Mouse (Mus musculus): ENCODE data around the gene Prdm11. TPM values are rescaled to one million over a fixed set of nuclear protein-coding genes. Genes with fewer than 3 reads are reported as not detected.

Gene Prdm11
- polyA plus RNA-seq, 1 experiment = 4.3 TPM

GRCm38 (mm10) chr2:93083317-93083716 lies 37.4 kb upstream of the Prdm11 start:
- H3K4me1 ChIP-seq (ENCODE audit: control insufficient read depth, insufficient read depth, low read length) = no peaks in the 10 kb centered on the region
- H3K4me3 ChIP-seq (ENCODE audit: control insufficient read depth, low read depth, low read length) = no peak overlapping the region
- H3K27ac ChIP-seq (ENCODE audit: control insufficient read depth, insufficient read depth, low read depth, low read length) = no peak overlapping the region
- no peaks in the 10 kb centered on the region for H3K36me3 ChIP-seq (ENCODE audit: control insufficient read depth, insufficient read depth, low read length)
- H3K27me3 ChIP-seq (ENCODE audit: control insufficient read depth, insufficient read depth, low read length) = no peaks in the 10 kb centered on the region
- TF ChIP-seq CTCF (IDR thresholded peaks at IDR 0.05; ENCODE audit: control insufficient read depth, insufficient read depth, insufficient replicate concordance, low read depth, low read length) (no peak), POLR2A (IDR thresholded peaks at IDR 0.05; ENCODE audit: control insufficient read depth, low read depth, low read length) (no peak)

DNA sequence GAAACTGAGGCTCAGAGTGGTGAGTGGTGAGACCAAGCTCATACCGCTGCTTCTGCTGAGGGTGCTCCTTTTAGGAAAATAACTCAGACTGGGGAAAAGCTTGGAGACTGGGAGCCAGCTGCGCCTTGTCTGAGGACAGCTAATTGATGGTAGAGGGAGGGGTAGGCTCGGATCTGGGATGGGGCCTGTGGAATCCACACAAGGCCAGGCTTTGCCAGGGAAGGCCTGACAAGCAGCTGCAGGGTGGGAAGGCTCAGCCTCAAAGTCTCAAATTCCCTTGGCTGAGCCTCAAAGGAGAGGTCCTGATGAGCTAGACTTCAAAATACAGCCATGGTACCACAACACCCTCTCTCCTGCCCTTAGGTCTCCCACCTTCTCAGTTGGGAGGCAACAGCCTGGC lies 36.9 kb upstream of the Prdm11 start:
- Histone ChIP-seq H3K36me3 (ENCODE audit: control insufficient read depth, insufficient read depth, low read length) (no peaks in the 10 kb centered on the region), H3K27me3 (ENCODE audit: control insufficient read depth, insufficient read depth, low read length) (no peaks in the 10 kb centered on the region), H3K4me3 (ENCODE audit: control insufficient read depth, low read depth, low read length) (no peak overlapping the region), H3K4me1 (ENCODE audit: control insufficient read depth, insufficient read depth, low read length) (no peaks in the 10 kb centered on the region), H3K27ac (ENCODE audit: control insufficient read depth, insufficient read depth, low read depth, low read length) (no peak overlapping the region)
- TF ChIP-seq POLR2A (IDR thresholded peaks at IDR 0.05; ENCODE audit: control insufficient read depth, low read depth, low read length) = no peak
- TF ChIP-seq CTCF (IDR thresholded peaks at IDR 0.05; ENCODE audit: control insufficient read depth, insufficient read depth, insufficient replicate concordance, low read depth, low read length) = no peak

- H3K36me3 ChIP-seq (ENCODE audit: control insufficient read depth, insufficient read depth, low read length) = no peaks in the 10 kb centered on the region
- no peak overlapping the region for H3K27ac ChIP-seq (ENCODE audit: control insufficient read depth, insufficient read depth, low read depth, low read length)
- no peak overlapping the region for H3K4me3 ChIP-seq (ENCODE audit: control insufficient read depth, low read depth, low read length)
- H3K4me1 ChIP-seq (ENCODE audit: control insufficient read depth, insufficient read depth, low read length) = no peaks in the 10 kb centered on the region
- no peaks in the 10 kb centered on the region for H3K27me3 ChIP-seq (ENCODE audit: control insufficient read depth, insufficient read depth, low read length)
- TF ChIP-seq POLR2A (IDR thresholded peaks at IDR 0.05; ENCODE audit: control insufficient read depth, low read depth, low read length) = no peak
- TF ChIP-seq CTCF (IDR thresholded peaks at IDR 0.05; ENCODE audit: control insufficient read depth, insufficient read depth, insufficient replicate concordance, low read depth, low read length) = no peak
Measured at GRCm38 (mm10) chr2:93080871-93081608, 35.1 kb upstream of the Prdm11 start.

GRCm38 (mm10) chr2:93079394-93079793 lies 33.4 kb upstream of the Prdm11 start:
- no peak overlapping the region for H3K4me3 ChIP-seq (ENCODE audit: control insufficient read depth, low read depth, low read length)
- no peaks in the 10 kb centered on the region for H3K4me1 ChIP-seq (ENCODE audit: control insufficient read depth, insufficient read depth, low read length)
- no peak for TF ChIP-seq POLR2A (IDR thresholded peaks at IDR 0.05; ENCODE audit: control insufficient read depth, low read depth, low read length)
- TF ChIP-seq CTCF (IDR thresholded peaks at IDR 0.05; ENCODE audit: control insufficient read depth, insufficient read depth, insufficient replicate concordance, low read depth, low read length) = no peak
- H3K36me3 ChIP-seq (ENCODE audit: control insufficient read depth, insufficient read depth, low read length) = no peaks in the 10 kb centered on the region
- H3K27me3 ChIP-seq (ENCODE audit: control insufficient read depth, insufficient read depth, low read length) = no peaks in the 10 kb centered on the region
- no peak overlapping the region for H3K27ac ChIP-seq (ENCODE audit: control insufficient read depth, insufficient read depth, low read depth, low read length)

GRCm38 (mm10) chr2:93076578-93076955 lies 30.6 kb upstream of the Prdm11 start:
- no peak overlapping the region for H3K27ac ChIP-seq (ENCODE audit: control insufficient read depth, insufficient read depth, low read depth, low read length)
- H3K4me1 ChIP-seq (ENCODE audit: control insufficient read depth, insufficient read depth, low read length) = no peaks in the 10 kb centered on the region

DNA sequence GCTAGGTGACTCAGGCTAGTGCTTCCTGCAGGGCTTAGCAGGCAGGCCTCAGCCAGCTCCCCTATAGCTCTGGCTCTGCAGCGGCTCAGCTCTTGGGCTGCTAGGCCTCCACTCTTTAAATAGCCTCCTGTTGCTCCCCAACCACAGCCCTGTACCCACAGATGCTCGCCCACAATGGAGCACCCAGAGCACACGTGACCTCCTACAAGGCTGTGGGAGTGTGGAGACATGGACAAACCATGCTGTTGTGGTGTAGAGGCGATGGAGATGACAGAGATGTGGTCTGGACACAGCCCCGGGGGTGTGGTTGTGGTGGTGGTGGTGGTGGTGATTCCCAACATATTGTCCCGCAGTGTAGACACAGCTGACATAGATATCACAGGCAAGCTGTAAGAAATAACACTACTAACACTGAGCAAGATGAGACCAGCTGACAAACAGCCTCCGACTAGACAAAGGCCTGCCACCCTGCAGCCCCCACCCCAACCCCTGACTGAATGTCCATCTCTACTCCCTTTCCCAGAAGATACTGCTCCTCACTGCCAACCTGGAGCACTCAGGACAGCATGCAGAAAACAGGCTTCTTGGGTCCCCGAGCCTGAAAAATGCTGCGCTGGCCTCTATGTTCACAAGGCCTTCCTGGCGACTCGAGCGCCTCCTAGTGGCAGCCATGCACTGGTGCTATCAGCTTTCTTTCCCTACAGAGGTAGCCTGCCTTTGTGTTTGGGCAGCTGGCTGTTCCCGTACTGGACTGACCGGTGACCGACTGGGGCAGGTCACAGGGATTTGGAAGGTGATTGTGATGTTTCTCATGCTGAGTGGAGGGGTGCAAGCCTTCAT lies 30.0 kb upstream of the Prdm11 start:
- no peaks in the 10 kb centered on the region for H3K27me3 ChIP-seq (ENCODE audit: control insufficient read depth, insufficient read depth, low read length)
- TF ChIP-seq POLR2A (IDR thresholded peaks at IDR 0.05; ENCODE audit: control insufficient read depth, low read depth, low read length) (no peak), CTCF (IDR thresholded peaks at IDR 0.05; ENCODE audit: control insufficient read depth, insufficient read depth, insufficient replicate concordance, low read depth, low read length) (peak; percentile 89)
- H3K4me1 ChIP-seq (ENCODE audit: control insufficient read depth, insufficient read depth, low read length) = no peaks in the 10 kb centered on the region
- H3K4me3 ChIP-seq (ENCODE audit: control insufficient read depth, low read depth, low read length) = no peak overlapping the region
- H3K27ac ChIP-seq (ENCODE audit: control insufficient read depth, insufficient read depth, low read depth, low read length) = no peak overlapping the region
- H3K36me3 ChIP-seq (ENCODE audit: control insufficient read depth, insufficient read depth, low read length) = no peaks in the 10 kb centered on the region

More at GRCm38 (mm10) chr2:93076578-93076955, 30.6 kb upstream of the Prdm11 start:
- H3K27me3 ChIP-seq (ENCODE audit: control insufficient read depth, insufficient read depth, low read length) = no peaks in the 10 kb centered on the region
- H3K36me3 ChIP-seq (ENCODE audit: control insufficient read depth, insufficient read depth, low read length) = no peaks in the 10 kb centered on the region
- TF ChIP-seq POLR2A (IDR thresholded peaks at IDR 0.05; ENCODE audit: control insufficient read depth, low read depth, low read length) = no peak
- TF ChIP-seq CTCF (IDR thresholded peaks at IDR 0.05; ENCODE audit: control insufficient read depth, insufficient read depth, insufficient replicate concordance, low read depth, low read length) = no peak
- no peak overlapping the region for H3K4me3 ChIP-seq (ENCODE audit: control insufficient read depth, low read depth, low read length)

GRCm38 (mm10) chr2:93071656-93072055 lies 25.7 kb upstream of the Prdm11 start:
- Histone ChIP-seq H3K27ac (ENCODE audit: control insufficient read depth, insufficient read depth, low read depth, low read length) (no peak overlapping the region), H3K27me3 (ENCODE audit: control insufficient read depth, insufficient read depth, low read length) (no peaks in the 10 kb centered on the region), H3K4me3 (ENCODE audit: control insufficient read depth, low read depth, low read length) (no peak overlapping the region), H3K4me1 (ENCODE audit: control insufficient read depth, insufficient read depth, low read length) (no peaks in the 10 kb centered on the region), H3K36me3 (ENCODE audit: control insufficient read depth, insufficient read depth, low read length) (no peaks in the 10 kb centered on the region)
- no peak for TF ChIP-seq CTCF (IDR thresholded peaks at IDR 0.05; ENCODE audit: control insufficient read depth, insufficient read depth, insufficient replicate concordance, low read depth, low read length)

Measured in testis, adult 2 months (tissue).